Mouse (Mus musculus) heart, postnatal 0 days (tissue): ENCODE measurements around the gene Kif13a.

Experiments
- CTCF ChIP-seq: IDR thresholded peaks from 2 replicates; pipeline ENCODE4 v1.5.1; 2016; ENCODE audit warnings: antibody characterized with exemption, control low read depth, low read depth
- EP300 ChIP-seq: IDR thresholded peaks from 2 replicates; pipeline ENCODE4 v1.6.1; 2016; ENCODE audit warnings: antibody characterized with exemption, low read depth

GRCm38 (mm10) chr13:46774998-46775397 lies 154.7 kb downstream of the Kif13a start:
- no peak for TF ChIP-seq CTCF
- TF ChIP-seq EP300 = no peak
